Mouse (Mus musculus) heart, adult 2 months (tissue): ENCODE results near the gene Tbxas1. TPM values are rescaled to one million over a fixed set of nuclear protein-coding genes. Genes with fewer than 3 reads are reported as not detected.
A peak's percentile ranks its signal among the peaks of the same experiment; 100 is the strongest.

ENCODE experiments used
- DNase-seq, 2 experiments: peaks; one replicate each; pipeline ENCODE4 v3.0.0; 2021
- H3K27ac ChIP-seq: fragments of 200-600 bp; 2 replicates; pipeline ENCODE4 v1.8.1; 2022
- H3K27me3 ChIP-seq: fragments of 200-500 bp; 2 replicates; pipeline ENCODE4 v1.6.1; 2012; ENCODE audit warnings: mild to moderate bottlenecking, low read length, inconsistent platforms, mixed read lengths; ENCODE audit not compliant: control insufficient read depth, insufficient read depth
- H3K36me3 ChIP-seq: fragments of 200-500 bp; 2 replicates; pipeline ENCODE4 v1.6.1; 2012; ENCODE audit warnings: low read length, inconsistent platforms; ENCODE audit not compliant: control insufficient read depth, insufficient read depth
- H3K4me1 ChIP-seq: fragments of 200-500 bp; 2 replicates; pipeline ENCODE4 v1.6.1; 2011; ENCODE audit warnings: low read length; ENCODE audit not compliant: control insufficient read depth, insufficient read depth
- H3K4me3 ChIP-seq: fragments of 200-600 bp; 2 replicates; pipeline ENCODE4 v1.8.1; 2022
- H3K79me2 ChIP-seq: fragments of 200-500 bp; replicated peaks from 2 replicates; pipeline ENCODE4 v1.6.1; 2012; ENCODE audit warnings: mild to moderate bottlenecking, inconsistent platforms, low read length, moderate library complexity, mixed read lengths; ENCODE audit not compliant: control insufficient read depth, insufficient read depth
- H3K9ac ChIP-seq: fragments of 200-500 bp; 2 replicates; pipeline ENCODE4 v1.6.1; 2012; ENCODE audit warnings: low read depth, mild to moderate bottlenecking, control low read depth, inconsistent platforms, low read length, mixed read lengths
- CTCF ChIP-seq: fragments of 200-600 bp; IDR thresholded peaks from 2 replicates; pipeline ENCODE4 v1.8.1; 2022; ENCODE audit warnings: antibody characterized with exemption, mild to moderate bottlenecking, moderate library complexity
- EP300 ChIP-seq: fragments of 200-500 bp; IDR thresholded peaks from 2 replicates; pipeline ENCODE4 v1.6.1; 2011; ENCODE audit warnings: low read depth, low read length, control low read depth; ENCODE audit not compliant: insufficient read depth
- POLR2A ChIP-seq: fragments of 200-500 bp; IDR thresholded peaks from 2 replicates; pipeline ENCODE4 v1.6.1; 2011; ENCODE audit warnings: mild to moderate bottlenecking, low read depth, low read length, control low read depth; ENCODE audit not compliant: insufficient read depth
- WGBS: fragments of 180-500 bp; shearing (Covaris S2); methylation state at CpG from one replicate; pipeline ENCODE4 v1.1.7; 2018; 5-methylcytosine and 5-hydroxymethylcytosine counted together
- intact Hi-C: fragments of 180-260 bp; cut with DNase I; formaldehyde crosslinking; loops from one replicate; pipeline ENCODE4 v1.15.1; 2025
- polyA plus RNA-seq: library from polyadenylated mRNA; depleted of rRNA; stranded (reverse); fragments of >200 nt; gene quantifications from 2 replicates; pipeline ENCODE4 v1.2.3, GENCODE M21; 2012
- total RNA-seq, 2 experiments: library from RNA; stranded (reverse); gene quantifications; 2 replicates each; pipeline ENCODE4 v1.2.3; 2021

The Tbxas1 gene
- total and polyA plus RNA-seq, 3 experiments, result 1.9 to 2.7 (median 2.1) TPM

DNA sequence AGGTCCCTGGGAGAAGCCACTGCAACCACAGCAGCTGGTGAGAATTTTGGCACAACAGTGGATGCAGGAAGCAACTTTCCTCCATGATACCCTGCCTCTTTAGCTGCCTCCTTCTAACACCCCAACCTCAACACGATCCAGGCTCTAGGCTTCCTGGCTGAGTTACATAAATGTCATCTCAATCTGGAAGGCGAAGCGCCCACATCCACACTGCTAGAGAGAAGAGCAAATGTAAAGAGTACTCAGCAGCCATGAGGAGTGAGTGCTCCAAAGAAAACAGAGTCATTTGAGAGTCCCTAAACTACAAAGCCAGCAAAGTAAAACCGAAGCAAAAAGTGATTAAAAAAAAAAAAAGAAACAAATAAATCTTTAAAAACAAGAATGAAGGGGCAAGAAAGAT is 229.4 kb downstream of the Tbxas1 start:
- no peak for DNase-seq
- Histone ChIP-seq H3K27ac (no peak overlapping the region), H3K27me3 (no peaks in the 10 kb centered on the region), H3K4me3 (no peak overlapping the region), H3K9ac (no peak overlapping the region), H3K4me1 (no peaks in the 10 kb centered on the region), H3K36me3 (peaks cover 2% of the 10 kb centered on the region; the same call in 1 of the 2 replicates), H3K79me2 (no peaks in the 10 kb centered on the region)
- intact Hi-C loops, result no loop called here
- no peak for TF ChIP-seq POLR2A
- WGBS, result 77% methylated on average over 4 of the region's 4 CpGs

- H3K4me1 ChIP-seq, result no peaks in the 10 kb centered on the region
- H3K36me3 ChIP-seq, result peaks cover 2% of the 10 kb centered on the region; the same call in 1 of the 2 replicates
- 81% methylated on average over 2 of the region's 2 CpGs for WGBS
- H3K4me3 ChIP-seq, result no peak overlapping the region
- H3K27me3 ChIP-seq, result no peaks in the 10 kb centered on the region
- no peak for DNase-seq
- intact Hi-C loops, result no loop called here
- TF ChIP-seq EP300, result no peak
- TF ChIP-seq POLR2A, result no peak
- TF ChIP-seq CTCF, result peak; percentile 22
- no peak overlapping the region for H3K27ac ChIP-seq
- H3K79me2 ChIP-seq, result no peaks in the 10 kb centered on the region
- H3K9ac ChIP-seq, result no peak overlapping the region
Observed at GRCm38 (mm10) chr6:39106812-39107211, 231.6 kb downstream of the Tbxas1 start.

DNA sequence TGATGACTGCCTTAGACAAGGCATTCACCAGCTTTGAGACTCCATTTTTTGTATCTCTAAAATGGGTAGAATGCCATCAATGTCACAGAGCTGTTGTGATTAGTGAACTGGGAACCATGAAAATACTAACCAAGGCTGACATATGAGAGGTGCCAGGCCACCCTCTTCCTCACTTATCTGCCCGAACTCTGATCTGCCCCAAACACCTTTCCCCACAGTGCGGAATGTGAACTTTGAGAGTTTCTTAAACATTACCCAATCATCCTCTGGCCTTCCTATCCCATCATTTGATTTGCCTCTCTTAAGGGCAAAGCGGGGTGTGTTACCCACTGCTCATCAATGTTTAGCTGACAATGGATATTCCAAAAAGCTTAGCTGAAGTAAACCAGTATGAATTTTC is 237.5 kb downstream of the Tbxas1 start:
- intact Hi-C loops, result no loop called here
- TF ChIP-seq EP300 (no peak), CTCF (no peak), POLR2A (no peak)
- Histone ChIP-seq H3K9ac (no peak overlapping the region), H3K4me3 (no peak overlapping the region), H3K27ac (no peak overlapping the region), H3K36me3 (peaks cover 6% of the 10 kb centered on the region), H3K4me1 (peaks cover 8% of the 10 kb centered on the region), H3K27me3 (no peaks in the 10 kb centered on the region), H3K79me2 (peaks cover 2% of the 10 kb centered on the region; the same call in 1 of the 2 replicates)
- no peak for DNase-seq
- 96% methylated on average over 3 of the region's 3 CpGs for WGBS

DNA sequence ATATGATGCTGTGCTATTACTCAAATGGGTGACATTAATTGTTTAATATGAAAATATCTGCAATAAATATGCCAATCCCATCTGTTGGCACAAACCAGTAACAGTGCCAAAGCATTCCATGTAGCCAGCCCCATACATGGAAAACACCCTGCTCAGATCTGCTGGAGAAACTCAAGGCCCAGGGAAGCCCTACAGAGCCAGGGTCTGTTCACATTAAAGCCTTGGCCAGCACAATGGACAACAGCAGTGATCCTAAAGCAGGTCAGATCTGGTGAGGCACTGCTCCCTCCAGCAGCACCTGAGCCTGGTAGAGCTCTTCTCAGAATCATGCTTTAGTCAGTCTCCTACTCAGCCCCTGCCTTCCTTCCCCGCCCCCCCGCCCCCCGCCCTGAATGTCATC is 237.9 kb downstream of the Tbxas1 start:
- 92% methylated on average over 3 of the region's 3 CpGs for WGBS
- H3K36me3 ChIP-seq, result peaks cover 6% of the 10 kb centered on the region

DNA sequence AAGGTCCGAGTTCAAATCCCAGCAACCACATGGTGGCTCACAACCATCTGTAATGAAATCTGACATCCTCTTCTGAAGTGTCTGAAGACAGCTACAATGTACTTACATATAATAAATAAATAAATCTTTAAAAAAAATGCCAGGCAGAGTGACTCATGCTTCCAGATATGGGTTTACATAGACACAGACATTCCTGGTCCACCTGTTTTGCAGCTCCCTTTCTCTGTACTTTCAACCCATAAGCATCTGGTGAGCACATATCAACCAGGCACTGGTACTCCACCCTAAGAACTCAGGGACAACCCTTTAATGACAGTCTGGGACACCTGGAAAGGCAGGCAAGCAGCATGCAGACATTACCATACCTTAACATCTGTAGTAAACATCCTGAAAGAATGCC is 240.2 kb downstream of the Tbxas1 start:
- H3K36me3 ChIP-seq, result peaks cover 6% of the 10 kb centered on the region
- H3K27me3 ChIP-seq, result no peaks in the 10 kb centered on the region
- 97% methylated on average over 1 of the region's 1 CpGs for WGBS
- peaks cover 10% of the 10 kb centered on the region for H3K4me1 ChIP-seq
- H3K4me3 ChIP-seq, result no peak overlapping the region
- H3K9ac ChIP-seq, result no peak overlapping the region
- no peak overlapping the region for H3K27ac ChIP-seq
- DNase-seq, result no peak
- TF ChIP-seq EP300 (no peak), POLR2A (no peak), CTCF (no peak)
- intact Hi-C loops, result no loop called here
- H3K79me2 ChIP-seq, result peaks cover 3% of the 10 kb centered on the region; the same call in 1 of the 2 replicates

More for the DNA sequence above, 237.9 kb downstream of the Tbxas1 start:
- DNase-seq, result no peak
- H3K9ac ChIP-seq, result no peak overlapping the region
- H3K4me1 ChIP-seq, result peaks cover 8% of the 10 kb centered on the region
- H3K79me2 ChIP-seq, result peaks cover 3% of the 10 kb centered on the region; the same call in 1 of the 2 replicates
- H3K4me3 ChIP-seq, result no peak overlapping the region
- intact Hi-C loops, result no loop called here
- H3K27me3 ChIP-seq, result no peaks in the 10 kb centered on the region
- no peak overlapping the region for H3K27ac ChIP-seq
- TF ChIP-seq CTCF, result no peak
- no peak for TF ChIP-seq POLR2A
- no peak for TF ChIP-seq EP300

- peak; percentile 49 for TF ChIP-seq POLR2A
- no peak for TF ChIP-seq CTCF
- 0 out of 2 replicates have a peak, but pooled peaks have one; percentile 9 for TF ChIP-seq EP300
- no peaks in the 10 kb centered on the region for H3K27me3 ChIP-seq
- peaks cover 10% of the 10 kb centered on the region for H3K4me1 ChIP-seq
- DNase-seq, result peak; percentile 90 to 92
- peaks cover 4% of the 10 kb centered on the region; the same call in 1 of the 2 replicates for H3K36me3 ChIP-seq
- peaks cover 3% of the 10 kb centered on the region; the same call in 1 of the 2 replicates for H3K79me2 ChIP-seq
- H3K4me3 ChIP-seq, result peak within 1 kb of the TSS; percentile 84
- H3K9ac ChIP-seq, result peak within 1 kb of the TSS; percentile 98
- intact Hi-C loops, result loop anchor here (2.0 kb wide), 1 partner anchor 87 kb away; no protein-coding TSS in a partner anchor
- WGBS, result under 1% methylated on average over 99 of the region's 101 CpGs
- peak within 1 kb of the TSS; percentile 77 for H3K27ac ChIP-seq
Observed at GRCm38 (mm10) chr6:39117584-39118455, 242.6 kb downstream of the Tbxas1 start, which contains the start of gene Parp12. Gene Parp12 (minus strand): TSS chr6:39118349.
